Mouse (Mus musculus) retina, postnatal 1 day (tissue): ENCODE data around the gene Gm20869.
"Not testable (repeated sequence)": the region's sequence is repeated elsewhere in the genome, so short reads cannot be mapped to it uniquely, and the experiment has no call there.

Experiments
- DNase-seq: peaks from one replicate; pipeline ENCODE4 v3.0.0-alpha.2; 2012

The Gm20869 gene

GRCm38 (mm10) chrY:71469149-71469548, at the start of gene Gm20869:
Gm20869 (plus strand) TSS chrY:71469449.
- DNase-seq: not testable (repeated sequence)
